Mouse (Mus musculus) liver, embryonic 14.5 days (tissue): ENCODE data around the gene Mansc4. TPM values are rescaled to one million over a fixed set of nuclear protein-coding genes. Genes with fewer than 3 reads are reported as not detected.

ENCODE experiments used
- ATAC-seq: fragments of 200-750 bp; cut with Nextera tagmentation; 2 replicates; pipeline ENCODE4 v1.8.0; 2017; ENCODE audit warnings: moderate number of reproducible peaks, mild to moderate bottlenecking, moderate library complexity; ENCODE audit not compliant: insufficient read depth
- DNase-seq, 3 experiments: peaks; one replicate each; pipeline ENCODE4 v3.0.0-alpha.2; 2012 to 2013; ENCODE audit warnings: low read depth in 3 of 3, low spot score in 3 of 3
- H3K27ac ChIP-seq: fragments of 300-500 bp; sonication (generic); 2 replicates; pipeline ENCODE4 v1.5.1; 2014; ENCODE audit warnings: moderate library complexity, mild to moderate bottlenecking, control low read depth, inconsistent platforms
- H3K27me3 ChIP-seq: fragments of 300-500 bp; sonication (generic); 2 replicates; pipeline ENCODE4 v1.6.1; 2014; ENCODE audit warnings: mild to moderate bottlenecking, low read length, moderate library complexity; ENCODE audit not compliant: control insufficient read depth, insufficient read depth
- H3K36me3 ChIP-seq: fragments of 300-500 bp; sonication (generic); replicated peaks from 2 replicates; pipeline ENCODE4 v1.6.1; 2014; ENCODE audit warnings: low read depth; ENCODE audit not compliant: control insufficient read depth, insufficient read depth
- H3K4me1 ChIP-seq, 2 experiments: fragments of 200-500 bp in 1 of 2; fragments of 300-500 bp in 1 of 2; sonication (generic) in 1 of 2; replicated peaks; 2 replicates each; pipeline ENCODE4 v1.6.1; 2012 to 2014; ENCODE audit warnings: antibody characterized with exemption in 1 of 2, inconsistent platforms in 1 of 2, low read length in 1 of 2; ENCODE audit not compliant: control insufficient read depth in 2 of 2, insufficient read depth in 2 of 2
- H3K4me2 ChIP-seq: fragments of 300-500 bp; sonication (generic); 2 replicates; pipeline ENCODE4 v1.6.1; 2014; ENCODE audit warnings: low read depth, mild to moderate bottlenecking, control low read depth, moderate library complexity
- H3K4me3 ChIP-seq, 2 experiments: fragments of 200-500 bp in 1 of 2; fragments of 300-500 bp in 1 of 2; sonication (generic) in 1 of 2; 2 replicates each; pipeline ENCODE4 v1.5.1; 2012 to 2014; ENCODE audit warnings: low read depth in 2 of 2, low read length in 2 of 2, mild to moderate bottlenecking in 2 of 2, control low read depth in 1 of 2, inconsistent platforms in 1 of 2, moderate library complexity in 1 of 2; ENCODE audit not compliant: insufficient read depth in 1 of 2
- H3K9ac ChIP-seq: fragments of 300-500 bp; sonication (generic); replicated peaks from 2 replicates; pipeline ENCODE4 v1.6.1; 2014; ENCODE audit warnings: mild to moderate bottlenecking, control low read depth, moderate library complexity
- H3K9me3 ChIP-seq: fragments of 300-500 bp; sonication (generic); 2 replicates; pipeline ENCODE4 v1.6.1; 2016; ENCODE audit warnings: low read length, mixed read lengths; ENCODE audit not compliant: control insufficient read depth
- CTCF ChIP-seq: IDR thresholded peaks from 2 replicates; pipeline ENCODE4 v1.5.1; 2016; ENCODE audit warnings: antibody characterized with exemption, low read depth, control low read depth
- EP300 ChIP-seq: IDR thresholded peaks from 2 replicates; pipeline ENCODE4 v1.6.1; 2016; ENCODE audit warnings: antibody characterized with exemption, low read depth
- WGBS: fragments of 180-500 bp; shearing (Covaris S2); extraction: QIAGEN DNeasy Blood & Tissue Kit; methylation state at CpG from one replicate; pipeline ENCODE4 v1.1.7; 2014; ENCODE audit not compliant: insufficient replicate concordance; 5-methylcytosine and 5-hydroxymethylcytosine counted together
- polyA plus RNA-seq, 2 experiments: library from polyadenylated mRNA; depleted of rRNA in 1 of 2; stranded (reverse) in 1 of 2; unstranded in 1 of 2; fragments of >200 nt; fragmentation: Nextera tagmentation in 1 of 2; extraction: Ambion mirVana in 1 of 2; gene quantifications; 2 replicates each; pipeline versions ENCODE4 v1.2.1 to v1.2.3; 2012 to 2014

Mansc4 gene
- polyA plus RNA-seq (2012; rRNA removed) (not detected in 2 replicates), polyA plus RNA-seq (2014; fragmentation: Nextera tagmentation; extraction: Ambion mirVana) (not detected in 2 replicates)

DNA sequence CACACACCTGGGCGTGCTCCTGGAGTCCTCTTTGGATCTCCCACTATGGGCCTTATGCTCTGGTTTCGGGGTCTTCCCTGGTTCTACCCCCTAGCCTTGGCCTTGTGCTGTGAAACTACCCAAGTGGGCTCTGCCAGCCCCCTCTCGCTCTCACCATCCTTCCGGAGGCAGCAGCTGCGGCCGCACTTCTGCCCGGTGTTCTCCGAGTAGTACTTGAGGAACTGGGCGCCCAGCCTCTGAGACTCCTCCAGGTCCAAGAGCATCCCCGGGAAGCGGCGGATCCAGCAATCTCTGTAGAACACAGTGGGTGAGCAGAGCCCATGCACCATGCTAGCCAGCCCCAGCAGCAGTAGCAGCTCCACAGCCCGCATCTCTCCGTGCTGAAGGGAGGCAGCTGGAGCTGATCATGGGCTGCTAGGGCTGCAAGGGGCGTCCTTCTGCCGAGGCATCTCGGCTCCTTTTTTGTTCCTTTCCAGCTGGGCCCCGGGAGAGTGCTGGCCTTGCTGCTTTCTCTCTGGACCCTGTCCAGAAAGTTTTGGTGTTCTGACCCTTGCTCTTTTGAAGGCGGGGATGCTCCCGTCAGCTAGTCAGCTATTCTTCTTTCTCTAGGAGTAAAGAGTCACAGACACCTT is at the start of gene Mansc4:
Mansc4 (minus strand) TSS at position 439 of the 632 bp plus-strand sequence.
- H3K9me3 ChIP-seq = no peaks in the 10 kb centered on the region
- TF ChIP-seq EP300 (no peak), CTCF (no peak)
- H3K4me1 ChIP-seq = peaks cover 0 to 5% of the 10 kb centered on the region in 2 experiments; a peak in 2 of 4 replicates
- peaks cover 5% of the 10 kb centered on the region; the same call in 1 of the 2 replicates for H3K27me3 ChIP-seq
- H3K4me2 ChIP-seq = no peak within 1 kb of the TSS; the same call in 1 of the 2 replicates
- 15% methylated on average over 20 of the region's 20 CpGs for WGBS
- no peaks in the 10 kb centered on the region for H3K36me3 ChIP-seq
- H3K27ac ChIP-seq = no peak within 1 kb of the TSS
- DNase-seq = no peak
- no peak for ATAC-seq
- H3K4me3 ChIP-seq = no peak within 1 kb of the TSS
- H3K9ac ChIP-seq = no peak within 1 kb of the TSS

DNA sequence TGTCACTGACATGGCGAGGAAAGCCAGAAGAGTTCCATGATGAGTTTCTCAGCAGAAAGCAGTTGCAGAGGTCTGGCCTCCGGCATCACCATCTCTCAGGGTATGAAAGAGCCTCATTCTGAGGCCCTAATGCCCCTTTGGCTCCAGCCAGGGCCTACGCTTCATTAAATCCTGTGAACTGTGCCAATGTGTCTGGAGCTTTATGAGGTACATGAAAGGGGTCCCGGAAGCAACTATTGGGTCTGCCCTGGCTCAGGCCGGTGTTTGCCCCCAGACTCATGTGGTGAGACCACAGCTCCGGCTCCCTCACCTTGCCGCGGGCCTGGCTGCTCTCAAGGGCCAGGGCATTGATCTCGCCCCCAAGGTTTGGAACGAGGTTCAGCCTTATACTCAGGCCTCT is 40.4 kb upstream of the Mansc4 start:
- 74% methylated on average over 10 of the region's 10 CpGs for WGBS
- TF ChIP-seq EP300 (no peak), CTCF (no peak)

GRCm38 (mm10) chr6:147121320-147121719 is 34.5 kb upstream of the Mansc4 start:
- H3K27me3 ChIP-seq = no peaks in the 10 kb centered on the region
- no peak for DNase-seq
- no peak overlapping the region for H3K4me2 ChIP-seq
- ATAC-seq = no peak
- no peak overlapping the region for H3K9ac ChIP-seq
- H3K9me3 ChIP-seq = no peaks in the 10 kb centered on the region
- H3K27ac ChIP-seq = no peak overlapping the region
- 23% methylated on average over 6 of the region's 6 CpGs for WGBS
- H3K36me3 ChIP-seq = no peaks in the 10 kb centered on the region
- TF ChIP-seq CTCF = no peak
- no peak for TF ChIP-seq EP300
- no peak overlapping the region for H3K4me3 ChIP-seq
- no peaks in the 10 kb centered on the region for H3K4me1 ChIP-seq

More for the DNA sequence above, 40.4 kb upstream of the Mansc4 start:
- H3K9me3 ChIP-seq = no peaks in the 10 kb centered on the region
- no peak overlapping the region for H3K9ac ChIP-seq
- no peaks in the 10 kb centered on the region for H3K36me3 ChIP-seq
- H3K27ac ChIP-seq = no peak overlapping the region
- H3K4me3 ChIP-seq = no peak overlapping the region
- no peak overlapping the region for H3K4me2 ChIP-seq
- no peak for DNase-seq
- no peaks in the 10 kb centered on the region for H3K4me1 ChIP-seq
- H3K27me3 ChIP-seq = no peaks in the 10 kb centered on the region
- ATAC-seq = no peak

DNA sequence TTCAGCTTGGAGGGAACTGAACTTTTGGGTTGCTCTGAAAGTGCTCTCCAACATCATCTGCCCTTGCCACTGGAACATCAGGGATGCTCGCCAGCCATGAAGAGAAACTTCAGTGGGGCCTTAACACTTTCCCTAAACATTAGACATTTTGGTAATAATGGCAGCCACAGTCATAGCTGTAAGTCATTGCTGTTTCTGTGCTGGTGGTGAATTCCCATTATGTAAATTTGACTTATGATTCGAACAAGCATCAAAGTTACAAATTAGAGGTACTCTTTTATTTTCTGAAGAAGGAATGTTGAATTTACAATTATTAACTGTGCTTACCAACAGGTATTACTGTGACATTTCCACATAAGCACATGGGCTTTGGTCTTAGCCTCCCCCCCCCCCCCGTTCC is 31.4 kb upstream of the Mansc4 start:
- TF ChIP-seq EP300 (no peak), CTCF (no peak)
- H3K9me3 ChIP-seq = no peaks in the 10 kb centered on the region
- 59% methylated on average over 3 of the region's 3 CpGs for WGBS
- no peak overlapping the region for H3K4me3 ChIP-seq
- no peaks in the 10 kb centered on the region for H3K36me3 ChIP-seq
- H3K27me3 ChIP-seq = no peaks in the 10 kb centered on the region
- H3K4me1 ChIP-seq = no peaks in the 10 kb centered on the region
- no peak overlapping the region for H3K4me2 ChIP-seq
- H3K27ac ChIP-seq = no peak overlapping the region
- no peak overlapping the region for H3K9ac ChIP-seq
- DNase-seq = no peak
- ATAC-seq = no peak

DNA sequence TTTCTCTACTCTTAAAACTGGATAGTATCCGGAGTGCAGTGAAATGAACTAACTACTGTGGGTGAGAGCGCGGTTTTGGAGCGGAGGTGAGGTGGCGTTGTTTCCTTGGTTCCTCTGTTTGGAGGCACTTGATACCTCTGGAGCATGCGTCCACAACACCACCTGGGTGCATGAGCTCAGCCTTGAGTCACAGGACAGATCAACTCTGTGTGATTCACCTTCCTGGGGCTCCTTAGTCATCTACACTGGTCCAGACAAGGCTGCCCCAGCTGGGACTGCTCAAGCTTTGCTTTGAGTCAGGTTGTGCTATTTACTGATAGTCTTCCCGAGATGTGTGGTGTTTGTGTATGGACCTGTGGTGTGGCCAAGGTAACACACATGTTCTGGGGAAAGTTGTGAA is 30.9 kb upstream of the Mansc4 start:
- no peak overlapping the region for H3K4me2 ChIP-seq
- H3K27ac ChIP-seq = no peak overlapping the region
- no peaks in the 10 kb centered on the region for H3K27me3 ChIP-seq
- no peaks in the 10 kb centered on the region for H3K36me3 ChIP-seq
- no peak overlapping the region for H3K4me3 ChIP-seq
- WGBS = 76% methylated on average over 7 of the region's 7 CpGs
- H3K4me1 ChIP-seq = no peaks in the 10 kb centered on the region
- H3K9me3 ChIP-seq = no peaks in the 10 kb centered on the region
- DNase-seq (no peak), ATAC-seq (no peak)
- H3K9ac ChIP-seq = no peak overlapping the region
- TF ChIP-seq EP300 (no peak), CTCF (no peak)
